Mouse (Mus musculus) MN1 (cell line): ENCODE results near the gene Pou2f2.
A peak's percentile ranks its signal among the peaks of the same experiment; 100 is the strongest.

Experiments
- DNase-seq: peaks from one replicate; pipeline ENCODE4 v3.0.0-alpha.2; 2016; ENCODE audit warnings: low spot score

Pou2f2 gene

GRCm38 (mm10) chr7:25179606-25180161, at the start of gene Pou2f2:
Gene Pou2f2, minus strand, starts transcription at chr7:25179726.
- DNase-seq: peak; percentile 92

DNA sequence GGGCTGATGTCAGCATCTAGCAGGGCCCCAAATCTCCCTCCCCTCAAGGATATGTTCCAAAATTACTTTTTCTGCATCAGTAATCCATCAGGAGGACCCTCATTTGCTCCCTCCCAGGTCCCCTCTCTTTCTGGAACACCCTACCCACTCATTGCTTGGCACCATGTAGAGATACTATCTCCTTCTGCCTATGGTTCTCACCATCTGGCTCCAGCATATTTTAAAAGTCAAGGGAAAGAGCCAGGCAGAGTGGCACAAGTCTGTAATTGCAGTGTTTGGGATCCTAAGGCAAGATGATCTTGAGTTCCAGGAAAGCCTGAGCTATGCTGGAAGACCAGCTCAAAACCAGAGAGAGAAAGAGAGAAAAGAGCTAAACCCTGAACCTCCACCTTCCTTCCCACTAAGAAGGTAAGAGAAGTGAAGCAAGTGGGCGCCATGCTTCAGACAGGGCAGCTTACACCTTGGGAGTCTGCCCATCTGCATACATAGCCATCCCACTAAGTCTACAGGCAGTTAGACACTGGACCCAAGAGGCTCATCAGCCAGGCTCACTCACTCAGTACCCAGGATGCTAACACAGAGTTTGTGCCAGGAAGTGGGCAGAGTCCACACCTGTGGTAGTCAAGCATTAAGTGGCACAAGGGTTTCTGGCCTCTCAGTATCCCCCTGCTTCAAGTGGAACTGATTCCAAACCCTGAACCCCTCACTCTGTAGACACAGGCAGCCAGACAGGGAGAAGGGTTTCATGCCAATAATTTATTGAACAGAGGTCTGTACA, 48.2 kb upstream of the Pou2f2 start:
- DNase-seq: no peak

GRCm38 (mm10) chr7:25222275-25222967, 42.9 kb upstream of the Pou2f2 start:
- DNase-seq: no peak

DNA sequence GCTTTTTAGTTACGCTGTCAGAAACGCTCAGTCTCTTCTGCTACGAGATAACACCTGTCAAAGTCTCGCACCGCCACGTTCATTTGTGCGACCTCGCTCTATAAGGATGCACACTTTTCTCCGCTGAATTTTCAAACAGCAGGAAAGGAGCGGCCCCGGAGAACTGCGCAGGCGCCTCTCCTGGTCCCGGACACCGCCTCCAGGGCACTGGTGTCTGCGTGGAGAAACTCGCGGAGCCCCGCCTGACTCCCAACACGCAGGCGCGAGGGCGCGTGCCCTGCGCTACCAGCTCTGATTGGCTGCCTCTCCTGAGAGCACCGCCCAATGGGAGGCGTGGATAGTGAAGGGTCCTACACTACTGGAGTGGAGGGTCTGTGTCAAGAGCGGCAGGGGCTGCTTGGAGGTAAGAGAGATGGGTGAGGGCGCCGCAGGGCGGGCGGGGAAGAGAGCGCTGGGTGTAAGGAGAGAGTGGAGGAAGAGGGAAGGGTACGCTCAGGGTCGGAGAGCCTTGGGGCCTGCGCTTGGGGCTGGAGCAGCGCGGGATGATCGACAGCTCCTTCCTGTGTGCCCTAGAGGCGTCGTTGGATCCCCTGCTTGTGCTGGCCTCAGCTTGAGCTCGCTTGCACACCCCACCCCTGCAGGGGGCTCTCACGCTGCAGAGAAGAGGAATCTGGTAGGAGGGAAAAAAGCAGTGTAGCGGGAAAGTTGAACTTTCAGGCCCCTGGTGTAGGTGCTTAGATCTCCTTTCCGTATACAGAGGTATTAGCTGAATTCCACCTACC, 41.8 kb upstream of the Pou2f2 start, which contains the start of gene Zfp526:
Gene Zfp526, plus strand, starts transcription at position 324 of the 782 bp plus-strand sequence.
- peak; percentile 97 for DNase-seq

- DNase-seq: peak; percentile 30
These were observed 41.1 kb upstream of the Pou2f2 start, which contains the start of gene Dedd2 for GRCm38 (mm10) chr7:25220457-25221101. Gene Dedd2, minus strand, starts transcription at chr7:25220615.

DNA sequence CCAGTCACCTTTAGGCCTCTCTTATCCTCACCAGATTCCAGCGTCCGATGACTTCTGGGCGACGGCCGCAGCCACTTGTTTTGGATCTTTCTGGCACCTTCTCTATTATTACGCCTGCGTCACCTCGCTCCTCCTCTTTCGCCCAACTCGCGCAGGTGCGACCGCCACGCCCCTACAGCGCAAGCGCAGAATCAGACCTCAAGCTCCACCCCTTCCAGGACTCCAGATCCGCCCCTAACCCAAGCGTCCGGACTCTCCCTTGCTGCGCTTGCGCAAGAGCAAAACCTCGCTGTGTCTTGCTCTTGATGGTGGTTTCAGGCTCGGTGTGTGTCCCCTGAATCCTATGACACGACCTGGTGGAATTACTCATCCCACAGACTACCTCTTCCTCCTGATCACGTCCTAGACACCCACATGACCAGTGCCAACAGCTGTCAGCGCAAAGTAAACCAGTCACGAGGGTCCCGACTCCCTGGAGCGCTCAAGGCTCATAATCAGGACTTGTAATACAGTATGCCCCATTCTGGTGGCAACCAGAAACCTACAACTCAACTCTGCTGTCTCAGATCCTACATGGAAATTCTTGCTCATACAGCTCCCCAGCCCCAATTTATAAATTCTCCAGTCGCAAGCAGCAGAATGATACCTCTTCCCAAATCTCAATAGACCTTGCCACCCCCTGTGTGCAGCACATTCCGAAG, 40.4 kb upstream of the Pou2f2 start:
- peak; percentile 96 for DNase-seq

GRCm38 (mm10) chr7:25219416-25219750, 39.9 kb upstream of the Pou2f2 start:
- no peak for DNase-seq

DNA sequence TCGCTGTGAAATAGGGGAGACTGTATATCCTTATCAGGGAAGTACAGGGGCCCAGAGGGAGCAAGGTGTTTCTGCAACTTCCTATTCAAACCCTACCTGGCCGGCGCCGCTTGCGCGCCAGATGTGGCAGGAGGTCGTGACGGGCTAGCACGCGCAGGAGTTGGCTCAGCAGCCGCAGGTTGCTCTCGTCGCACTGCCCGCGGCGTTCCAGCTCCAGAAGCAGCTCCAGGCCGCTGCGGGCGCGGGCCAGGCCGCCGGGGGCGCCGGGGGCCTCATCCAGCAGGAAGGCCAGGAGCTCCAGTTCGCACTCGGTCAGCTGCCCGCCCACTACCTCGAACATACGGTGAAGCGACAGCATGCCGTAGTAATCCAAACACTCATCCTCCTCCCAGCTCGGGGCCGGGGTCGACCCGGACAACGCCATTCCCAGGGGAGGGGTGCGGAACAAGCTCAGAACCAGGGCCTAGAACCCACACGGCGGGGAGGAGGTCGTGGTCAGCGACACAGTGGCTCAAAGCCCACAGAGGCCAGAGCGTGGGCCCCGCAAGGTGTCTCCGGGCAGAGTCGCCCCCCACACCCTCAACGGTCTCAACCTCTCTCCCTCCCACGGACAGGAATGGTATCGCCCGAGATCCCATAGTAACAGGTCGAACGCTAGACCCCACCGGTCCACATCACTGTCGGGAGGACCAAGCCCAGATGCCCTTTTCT, 39.3 kb upstream of the Pou2f2 start:
- DNase-seq: peak; percentile 69

- no peak for DNase-seq
These were observed 38.3 kb upstream of the Pou2f2 start for GRCm38 (mm10) chr7:25217653-25218395.

- no peak for DNase-seq
These were observed 34.6 kb upstream of the Pou2f2 start for GRCm38 (mm10) chr7:25214172-25214571.

DNA sequence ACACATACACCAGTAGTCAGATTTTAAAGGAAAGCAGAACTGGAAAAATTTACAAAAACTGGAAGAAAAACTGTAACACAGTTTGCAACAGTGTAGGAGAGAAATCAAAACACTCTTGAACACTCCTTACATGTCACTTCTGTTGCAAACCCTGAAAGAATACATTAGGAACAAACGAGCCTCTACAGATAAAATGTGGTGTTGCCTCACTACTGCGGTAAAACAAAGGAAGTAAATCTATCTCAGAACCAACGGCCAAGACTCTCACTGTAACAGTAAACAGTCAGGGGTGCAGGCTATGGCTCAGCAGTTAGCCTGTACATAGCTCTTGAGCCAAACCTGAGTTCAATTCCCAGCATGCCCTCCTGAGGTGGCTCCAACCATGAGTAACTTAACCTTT, 33.6 kb upstream of the Pou2f2 start:
- no peak for DNase-seq

DNA sequence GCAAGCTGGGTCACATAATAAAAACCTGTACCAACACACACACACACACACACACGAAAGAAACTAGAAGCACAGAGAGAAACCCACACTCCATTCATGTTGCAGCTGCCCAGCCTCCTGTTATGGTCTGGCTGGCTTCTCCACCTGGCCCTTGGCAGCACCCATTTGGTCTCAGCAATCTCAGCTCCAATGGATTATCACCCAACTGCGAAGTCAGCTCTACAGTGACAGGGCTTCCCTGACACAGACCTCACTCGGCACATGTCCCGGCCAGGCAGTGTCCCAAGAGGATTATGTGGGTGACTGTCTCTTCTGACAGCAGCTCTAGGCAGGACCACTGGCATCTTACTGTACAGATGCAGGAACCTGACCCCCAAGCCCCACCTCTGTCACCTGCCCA, 31.0 kb upstream of the Pou2f2 start:
- no peak for DNase-seq

DNA sequence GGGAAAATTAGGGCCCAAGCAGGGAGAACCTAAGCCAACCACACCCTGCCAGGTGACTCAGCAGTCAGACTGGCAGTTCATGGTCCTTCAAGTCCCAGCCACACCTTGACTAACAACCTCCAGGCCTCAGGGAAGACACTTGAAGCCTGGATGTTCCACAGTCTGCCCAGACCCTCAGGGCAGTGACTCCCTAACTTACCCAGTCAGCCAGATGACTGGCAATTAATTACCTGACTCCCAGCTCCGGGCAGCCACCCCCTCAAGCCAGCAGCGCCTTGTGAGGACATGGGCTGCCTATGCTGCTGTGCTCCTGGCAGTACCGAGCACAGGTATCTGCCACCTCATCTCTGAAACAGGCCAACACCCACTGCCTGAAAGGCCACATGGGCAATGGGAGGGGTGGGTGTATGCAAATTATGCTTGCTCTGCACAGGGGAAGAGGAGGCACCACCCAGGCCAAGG, 29.7 kb upstream of the Pou2f2 start:
- no peak for DNase-seq

DNA sequence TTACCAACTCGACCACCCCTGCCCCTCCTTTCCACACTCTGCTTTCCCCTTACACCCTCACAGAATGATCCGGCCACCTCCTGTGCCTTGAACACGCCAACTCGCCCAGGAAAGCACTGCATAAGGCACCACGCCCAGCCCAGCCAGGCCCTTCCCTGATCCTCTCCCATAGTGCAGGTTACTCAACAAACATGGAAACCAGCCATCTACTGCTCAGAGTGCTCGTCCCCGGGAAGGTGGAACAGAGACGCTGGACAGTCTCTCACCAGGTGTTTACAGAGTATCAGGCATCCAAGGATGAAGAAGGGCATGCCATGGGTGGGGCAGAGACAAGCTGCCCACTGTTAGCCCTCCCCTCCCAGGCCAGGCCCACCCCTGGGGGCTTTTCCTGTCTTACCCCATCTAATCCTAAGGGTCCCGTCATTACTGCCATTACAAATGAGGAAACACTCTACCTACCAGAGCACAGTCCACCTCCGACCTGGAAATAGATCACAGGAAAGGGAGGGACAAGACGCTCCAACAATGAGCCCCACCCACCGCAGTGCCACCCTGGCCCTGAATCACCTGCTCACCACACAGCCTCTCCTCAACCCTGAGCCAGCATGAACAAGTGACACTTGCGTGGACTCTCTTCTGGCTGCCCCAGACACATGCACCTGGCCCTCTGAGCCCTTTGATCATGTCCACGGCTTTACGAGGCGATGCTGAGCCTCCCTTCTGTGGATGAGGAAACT, 26.7 kb upstream of the Pou2f2 start:
- no peak for DNase-seq

DNA sequence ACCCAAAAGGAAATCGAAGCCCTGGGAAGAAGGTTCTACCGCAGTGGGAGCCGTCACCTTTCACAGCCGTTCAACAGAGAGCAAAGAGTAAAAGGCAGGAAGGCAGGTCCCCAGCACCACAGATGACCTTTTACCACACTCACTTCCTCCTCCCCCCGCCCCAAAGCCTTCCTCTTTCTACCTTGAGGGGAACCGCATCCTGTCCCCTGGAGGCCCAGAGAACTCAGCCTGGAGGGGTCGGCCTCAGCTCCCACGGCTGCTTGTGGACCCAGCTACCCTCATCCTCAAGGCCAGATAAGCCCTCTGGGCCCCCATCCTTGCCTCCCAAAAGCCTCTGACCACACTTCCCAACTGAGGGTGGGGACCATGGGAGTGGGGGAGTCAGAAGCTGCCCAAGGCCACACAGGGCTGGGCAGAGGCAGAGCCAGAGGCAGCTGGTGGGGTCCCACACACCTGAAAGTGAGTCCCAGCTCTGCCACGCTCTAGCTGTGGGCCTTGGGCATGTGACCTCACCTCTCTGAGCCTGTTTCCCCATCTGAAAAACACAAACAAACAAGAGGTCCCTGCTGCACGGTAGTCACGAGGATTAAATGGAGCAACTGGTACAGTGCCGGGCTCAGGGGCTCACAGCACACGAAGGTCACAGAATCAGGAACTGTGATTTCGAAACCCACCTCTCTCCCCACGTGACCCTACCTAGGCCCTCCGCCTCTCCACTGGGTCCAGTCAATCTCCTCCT, 26.0 kb upstream of the Pou2f2 start:
- DNase-seq: no peak

GRCm38 (mm10) chr7:25203624-25204023, 24.1 kb upstream of the Pou2f2 start:
- no peak for DNase-seq

GRCm38 (mm10) chr7:25197384-25198018, 18.0 kb upstream of the Pou2f2 start:
- peak; percentile 79 for DNase-seq

DNA sequence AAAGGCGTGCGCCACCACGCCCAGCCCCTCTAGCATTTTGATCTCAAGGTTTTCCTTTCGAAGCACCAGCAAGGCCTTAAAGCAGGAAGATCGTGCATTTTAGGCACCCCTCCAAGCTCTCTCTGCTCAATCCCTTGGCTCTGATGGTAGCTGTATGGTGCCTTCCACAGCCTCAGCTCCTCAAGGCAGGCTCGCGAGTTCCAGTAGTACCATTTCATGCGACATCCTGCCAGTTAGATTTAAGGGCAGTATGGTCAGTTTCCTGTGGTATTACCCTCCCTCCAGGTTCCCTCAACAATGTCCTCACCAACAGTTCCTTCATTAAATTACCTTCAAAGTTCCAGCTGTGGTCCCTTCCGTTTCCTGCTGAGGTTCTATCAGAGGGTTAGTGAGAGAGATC, 16.6 kb upstream of the Pou2f2 start:
- no peak for DNase-seq
